In the genomic region with DNA sequence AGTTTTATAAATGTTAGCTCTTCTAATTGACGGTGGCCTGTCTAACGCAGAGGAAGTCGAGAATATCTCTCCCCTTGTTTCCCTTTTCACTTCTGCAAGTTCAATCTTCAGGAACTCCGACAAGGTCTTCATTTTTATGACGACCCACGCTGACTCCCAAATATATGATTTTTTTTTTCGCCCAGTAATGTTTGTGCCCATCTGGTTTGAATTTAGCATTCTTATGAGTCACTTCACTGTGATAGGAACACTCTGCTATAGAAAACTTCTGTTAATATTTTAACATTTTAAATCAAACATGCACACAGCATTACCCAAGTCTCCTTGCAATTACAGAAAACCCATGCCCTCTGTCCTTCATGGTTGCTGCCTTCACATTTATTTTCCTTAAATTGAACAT, we compare ENCODE assay signal across 14 mouse cellular contexts.
"Had no signal": no experiment of that assay in that cellular context is flagged by ENCODE, and none has a peak within 500 bp of the region (broad histone marks: within the 10 kb centered on the region; RNA-seq: fewer than 3 reads in every experiment).

No protein-coding gene starts in this region.

- DNase-seq: kidney, postnatal 4 days; lung, adult 2 months; lung, postnatal 4 days; right cerebral cortex, postnatal 4 days; spleen, adult 18-20 months; thymus, adult 18-20 months; thymus, postnatal 14 days had no signal

- H3K9ac ChIP-seq: liver, embryonic 15.5 days; neural tube, embryonic 15.5 days had no signal

- H3K4me2 ChIP-seq: liver, embryonic 15.5 days had no signal

- H3K36me3 ChIP-seq: liver, embryonic 15.5 days; midbrain, embryonic 10.5 days; neural tube, embryonic 15.5 days had no signal

- H3K27ac ChIP-seq: kidney, postnatal 0 days; layer of hippocampus, adult 2 months; liver, embryonic 15.5 days; neural tube, embryonic 15.5 days had no signal

- H3K9me3 ChIP-seq: liver, embryonic 15.5 days; midbrain, embryonic 10.5 days; neural tube, embryonic 15.5 days had no signal

- H3K27me3 ChIP-seq: liver, embryonic 15.5 days; neural tube, embryonic 15.5 days had no signal

- H3K4me3 ChIP-seq: layer of hippocampus, adult 2 months; liver, embryonic 15.5 days; myocyte; neural tube, embryonic 15.5 days had no signal

- ATAC-seq: lung, postnatal 0 days had no signal
